Mouse (Mus musculus): ENCODE measurements around the gene Olfr123. TPM values are rescaled to one million over a fixed set of nuclear protein-coding genes. Genes with fewer than 3 reads are reported as not detected.

The Olfr123 gene
- not detected for polyA plus RNA-seq (2017; shearing (Covaris generic))

GRCm38 (mm10) chr17:37793229-37793628 lies at the start of gene Olfr123:
TSS of gene Olfr123 (plus strand) at chr17:37793529.

GRCm38 (mm10) chr17:37768307-37768706 lies 25.0 kb upstream of the Olfr123 start, which contains the start of gene Olfr122:
TSS of gene Olfr122 (plus strand) at chr17:37768607.

GRCm38 (mm10) chr17:37799588-37799987 lies 6.3 kb downstream of the Olfr123 start, which contains the start of gene Olfr124:
TSS of gene Olfr124 (plus strand) at chr17:37799888.

GRCm38 (mm10) chr17:37832649-37833048 lies 39.3 kb downstream of the Olfr123 start, which contains the start of gene Olfr125:
TSS of gene Olfr125 (plus strand) at chr17:37832949.

GRCm38 (mm10) chr17:37847183-37847582 lies 53.9 kb downstream of the Olfr123 start, which contains the start of gene Olfr126:
TSS of gene Olfr126 (plus strand) at chr17:37847483.

Other genes with a start within 250 kb of the Olfr123 start
- not detected for gene Olfr112, start 224.1 kb upstream of the Olfr123 start, polyA plus RNA-seq (2017; shearing (Covaris generic))
- not detected for gene Olfr113, start 215.9 kb upstream of the Olfr123 start, polyA plus RNA-seq (2017; shearing (Covaris generic))
- not detected for gene Olfr114, start 200.8 kb upstream of the Olfr123 start, polyA plus RNA-seq (2017; shearing (Covaris generic))
- not detected for gene Olfr115, start 166.4 kb upstream of the Olfr123 start, polyA plus RNA-seq (2017; shearing (Covaris generic))
- gene Olfr116, start 166.3 kb upstream of the Olfr123 start, polyA plus RNA-seq (2017; shearing (Covaris generic)) = not detected
- gene Olfr117, start 129.7 kb upstream of the Olfr123 start, polyA plus RNA-seq (2017; shearing (Covaris generic)) = not detected
- gene Olfr118, start 126.5 kb upstream of the Olfr123 start, polyA plus RNA-seq (2017; shearing (Covaris generic)) = 0.46 TPM
- not detected for gene Olfr119, start 97.0 kb upstream of the Olfr123 start, polyA plus RNA-seq (2017; shearing (Covaris generic))
- not detected for gene Olfr120, start 71.7 kb upstream of the Olfr123 start, polyA plus RNA-seq (2017; shearing (Covaris generic))
- not detected for gene Olfr121, start 44.7 kb upstream of the Olfr123 start, polyA plus RNA-seq (2017; shearing (Covaris generic))
- not detected for gene Olfr122, start 24.9 kb upstream of the Olfr123 start, polyA plus RNA-seq (2017; shearing (Covaris generic))
- not detected for gene Olfr124, start 6.4 kb downstream of the Olfr123 start, polyA plus RNA-seq (2017; shearing (Covaris generic))
- not detected for gene Olfr125, start 39.4 kb downstream of the Olfr123 start, polyA plus RNA-seq (2017; shearing (Covaris generic))
- gene Olfr126, start 54.0 kb downstream of the Olfr123 start, polyA plus RNA-seq (2017; shearing (Covaris generic)) = not detected
- gene Olfr127, start 106.9 kb downstream of the Olfr123 start, polyA plus RNA-seq (2017; shearing (Covaris generic)) = 0.09 TPM
- gene Olfr128, start 127.0 kb downstream of the Olfr123 start, polyA plus RNA-seq (2017; shearing (Covaris generic)) = 0.21 TPM
- gene Olfr761, start 159.6 kb downstream of the Olfr123 start, polyA plus RNA-seq (2017; shearing (Covaris generic)) = not detected

All from naive thymus-derived CD4-positive, alpha-beta T cell, adult 5 months (primary cell).